Mouse (Mus musculus): ENCODE measurements around the gene Sertad1. TPM values are rescaled to one million over a fixed set of nuclear protein-coding genes. Genes with fewer than 3 reads are reported as not detected.

The Sertad1 gene
- total RNA-seq, 2 experiments from 2014 or later = 1.9 to 8.9 TPM

GRCm38 (mm10) chr7:27472596-27472995 is 14.1 kb upstream of the Sertad1 start:
- ATAC-seq (replicated peaks; ENCODE audit: poor library complexity, severe bottlenecking) = no peak

DNA sequence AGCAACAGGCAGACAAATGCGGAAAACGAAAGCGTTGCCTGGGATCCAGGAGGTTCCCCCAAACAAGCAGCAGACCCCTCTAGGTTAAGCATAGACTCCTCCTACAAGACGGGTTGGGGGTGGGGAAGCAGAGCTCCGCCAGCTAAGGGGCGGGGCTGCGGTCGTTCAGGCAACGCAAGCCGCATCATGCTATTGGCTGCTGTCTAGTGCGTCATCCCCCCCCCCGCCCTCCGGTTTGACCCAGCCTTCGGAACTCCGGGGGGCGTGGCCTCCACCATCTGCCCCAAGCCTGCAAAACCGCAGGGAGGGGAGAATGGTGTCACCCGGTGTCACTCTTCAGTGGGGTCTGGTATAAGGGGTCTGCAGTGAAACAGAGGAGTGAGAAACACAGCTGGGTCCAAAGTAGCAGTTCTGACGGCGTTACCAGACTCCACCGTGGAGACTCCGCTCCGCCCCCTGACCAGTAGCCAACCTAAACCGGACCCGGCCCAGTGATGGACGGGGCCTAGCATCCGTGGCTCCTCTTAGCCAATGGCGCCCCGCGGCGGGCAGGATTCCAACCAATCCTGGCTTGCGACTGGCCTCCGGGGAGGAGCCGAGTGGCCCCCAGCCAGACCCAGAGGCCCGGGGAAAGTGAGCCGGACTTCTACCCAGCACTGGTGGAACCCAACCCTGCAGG is 13.4 kb upstream of the Sertad1 start, which contains the start of gene Sertad3:
TSS of gene Sertad3 (plus strand) at position 613 of the 679 bp plus-strand sequence.
- peak; percentile 71 for ATAC-seq (replicated peaks; ENCODE audit: poor library complexity, severe bottlenecking)

DNA sequence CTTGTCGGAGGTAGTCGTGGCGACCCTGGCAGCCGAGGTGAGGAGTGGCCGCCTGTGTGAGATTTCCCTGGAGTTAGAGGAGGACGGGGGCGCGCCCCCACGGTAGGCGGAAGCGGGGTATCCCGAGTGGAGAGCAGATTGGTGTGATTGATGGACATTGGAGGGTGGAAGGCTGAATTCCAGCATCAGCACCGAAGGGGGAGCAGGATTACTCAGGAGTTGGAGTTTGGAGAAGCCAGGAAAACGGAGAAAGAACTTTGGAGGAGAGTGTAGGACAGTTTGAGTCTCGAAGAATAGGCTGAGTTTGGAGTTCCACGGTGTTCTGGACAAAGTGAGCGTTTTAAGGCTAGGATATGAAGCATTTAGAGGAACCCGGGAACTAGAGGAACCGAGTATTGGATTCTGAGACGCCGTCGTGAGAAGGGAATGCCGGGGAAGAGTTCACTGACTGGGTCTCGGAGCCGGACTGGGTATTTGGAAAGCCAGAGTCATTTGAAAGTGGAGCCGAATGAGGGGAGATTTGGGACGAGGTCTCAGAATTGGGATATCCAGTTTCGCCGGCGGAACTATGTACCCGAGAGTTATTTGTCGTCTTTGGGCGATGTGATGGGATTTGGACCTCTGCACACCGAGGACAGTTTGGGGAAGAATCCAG is 12.7 kb upstream of the Sertad1 start:
- ATAC-seq (replicated peaks; ENCODE audit: poor library complexity, severe bottlenecking) = no peak

- ATAC-seq (replicated peaks; ENCODE audit: poor library complexity, severe bottlenecking) = peak; percentile 74
Measured at GRCm38 (mm10) chr7:27474490-27474954, 12.2 kb upstream of the Sertad1 start.

- ATAC-seq (replicated peaks; ENCODE audit: poor library complexity, severe bottlenecking) = no peak
Measured at GRCm38 (mm10) chr7:27475596-27475995, 11.1 kb upstream of the Sertad1 start.

DNA sequence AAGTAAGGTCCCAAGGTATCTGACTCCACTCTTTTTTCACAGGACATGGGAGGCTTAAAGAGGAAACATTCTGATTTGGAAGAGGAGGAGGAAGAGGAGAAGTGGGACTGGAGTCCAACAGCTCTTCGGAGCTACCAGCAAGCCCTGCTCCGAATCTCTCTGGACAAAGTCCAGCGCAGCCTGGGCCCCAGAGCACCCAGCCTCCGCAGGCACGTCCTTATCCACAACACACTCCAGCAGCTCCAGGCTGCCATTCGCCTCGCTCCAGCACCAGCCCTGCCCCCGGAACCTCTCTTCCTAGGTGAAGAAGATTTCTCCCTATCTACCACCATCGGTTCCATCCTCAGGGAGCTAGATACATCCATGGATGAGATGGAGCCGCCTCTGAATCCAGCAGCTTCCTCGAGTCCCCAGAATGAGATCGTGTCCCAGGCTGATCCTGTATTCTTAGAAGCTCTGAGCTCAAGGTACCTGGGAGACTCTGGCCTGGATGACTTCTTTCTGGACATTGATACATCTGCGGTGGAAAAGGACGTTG is 10.5 kb upstream of the Sertad1 start:
- no peak for ATAC-seq (replicated peaks; ENCODE audit: poor library complexity, severe bottlenecking)

DNA sequence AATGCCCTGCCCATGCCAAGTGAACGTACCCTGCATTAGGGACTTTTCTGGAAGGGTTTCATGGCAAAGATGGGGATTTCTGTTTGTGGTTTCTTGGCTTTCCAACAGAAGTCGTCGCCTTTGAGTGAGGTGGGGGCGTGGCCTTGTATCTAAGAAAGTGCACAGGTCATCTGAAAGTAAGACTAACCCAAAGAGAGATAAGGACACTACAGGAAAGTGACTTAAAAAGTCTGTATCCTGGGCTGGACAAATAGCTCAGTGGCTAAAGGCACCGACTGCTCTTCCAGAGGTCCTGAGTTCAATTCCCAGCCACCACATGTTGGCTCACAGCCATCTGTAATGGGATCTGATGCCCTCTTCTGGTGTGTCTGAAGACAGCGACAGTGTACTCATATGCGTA is 8.1 kb upstream of the Sertad1 start:
- no peak for ATAC-seq (replicated peaks; ENCODE audit: poor library complexity, severe bottlenecking)

GRCm38 (mm10) chr7:27479750-27480149 is 7.0 kb upstream of the Sertad1 start:
- ATAC-seq (replicated peaks; ENCODE audit: poor library complexity, severe bottlenecking) = no peak

- no peak for ATAC-seq (replicated peaks; ENCODE audit: poor library complexity, severe bottlenecking)
Measured at GRCm38 (mm10) chr7:27480506-27480905, 6.2 kb upstream of the Sertad1 start.

DNA sequence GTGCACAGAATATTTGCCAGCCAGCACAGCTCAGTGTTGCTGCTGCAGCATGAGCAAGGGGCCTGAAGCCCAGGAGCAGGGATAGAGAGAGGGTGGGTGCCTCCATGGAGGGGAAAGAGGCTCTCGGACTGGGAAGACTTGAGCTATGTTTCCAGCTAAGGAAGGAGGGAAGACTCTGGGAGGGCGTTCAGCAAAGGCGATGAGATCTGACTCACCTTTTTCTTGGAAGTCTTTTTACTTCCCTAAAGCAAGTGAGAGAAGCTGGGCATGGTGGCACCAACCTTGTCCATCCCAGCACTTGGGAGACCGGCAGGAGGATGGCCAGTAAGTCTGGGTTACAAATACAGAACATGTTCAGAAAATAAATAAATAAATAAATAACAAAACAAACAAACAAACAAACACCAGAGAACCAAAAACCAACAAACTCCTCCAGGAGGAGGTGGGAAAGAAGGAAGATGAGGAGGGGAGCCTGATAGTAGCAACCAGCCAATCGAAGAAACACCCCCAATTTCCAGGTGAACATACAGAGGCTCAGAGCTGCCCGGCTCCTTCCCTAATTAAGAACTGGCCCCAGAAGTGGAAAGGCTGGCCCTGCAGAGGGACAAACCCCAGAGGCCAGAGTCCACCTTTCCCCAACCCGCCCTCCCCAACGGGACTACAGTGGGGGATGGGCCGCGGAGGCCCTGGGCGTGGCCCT is 5.6 kb upstream of the Sertad1 start:
- no peak for ATAC-seq (replicated peaks; ENCODE audit: poor library complexity, severe bottlenecking)

DNA sequence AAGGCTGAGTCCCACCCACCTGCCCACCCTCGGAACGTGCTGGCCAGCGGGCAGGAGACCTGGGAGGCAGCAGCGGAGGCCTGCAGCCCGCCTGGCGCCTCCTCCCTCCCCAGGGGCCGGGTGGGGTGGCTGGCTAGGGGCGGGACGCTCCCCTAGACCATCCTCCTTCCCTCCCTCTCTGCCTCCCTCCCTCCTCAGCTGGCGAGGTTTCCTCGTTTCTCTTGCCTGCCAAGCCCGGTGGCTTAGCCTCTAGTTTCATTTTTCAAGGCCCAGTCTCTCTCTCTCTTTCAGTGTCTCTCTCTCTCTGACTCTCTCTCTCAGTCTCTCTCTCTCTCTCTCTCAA is 5.1 kb upstream of the Sertad1 start:
- ATAC-seq (replicated peaks; ENCODE audit: poor library complexity, severe bottlenecking) = peak; percentile 92

DNA sequence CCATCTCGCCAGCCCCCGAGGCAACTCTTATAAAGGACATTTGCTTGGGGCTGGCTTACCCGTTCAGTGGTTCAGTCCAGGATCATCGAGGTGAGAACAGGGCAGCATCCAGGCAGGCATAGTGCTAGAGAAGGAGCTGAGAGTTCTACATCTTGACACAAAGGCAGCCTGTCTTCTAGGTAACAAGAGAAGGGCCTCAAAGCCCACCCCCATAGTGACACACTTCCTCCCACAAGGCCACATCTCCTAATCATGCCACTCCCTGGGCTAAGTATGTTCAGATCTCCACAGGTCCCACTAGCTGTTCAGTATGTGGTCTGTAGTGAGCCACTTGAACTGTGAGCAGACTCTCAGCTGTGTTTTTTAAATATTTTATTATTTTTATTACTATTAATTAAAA is 2.9 kb upstream of the Sertad1 start:
- no peak for ATAC-seq (replicated peaks; ENCODE audit: poor library complexity, severe bottlenecking)

DNA sequence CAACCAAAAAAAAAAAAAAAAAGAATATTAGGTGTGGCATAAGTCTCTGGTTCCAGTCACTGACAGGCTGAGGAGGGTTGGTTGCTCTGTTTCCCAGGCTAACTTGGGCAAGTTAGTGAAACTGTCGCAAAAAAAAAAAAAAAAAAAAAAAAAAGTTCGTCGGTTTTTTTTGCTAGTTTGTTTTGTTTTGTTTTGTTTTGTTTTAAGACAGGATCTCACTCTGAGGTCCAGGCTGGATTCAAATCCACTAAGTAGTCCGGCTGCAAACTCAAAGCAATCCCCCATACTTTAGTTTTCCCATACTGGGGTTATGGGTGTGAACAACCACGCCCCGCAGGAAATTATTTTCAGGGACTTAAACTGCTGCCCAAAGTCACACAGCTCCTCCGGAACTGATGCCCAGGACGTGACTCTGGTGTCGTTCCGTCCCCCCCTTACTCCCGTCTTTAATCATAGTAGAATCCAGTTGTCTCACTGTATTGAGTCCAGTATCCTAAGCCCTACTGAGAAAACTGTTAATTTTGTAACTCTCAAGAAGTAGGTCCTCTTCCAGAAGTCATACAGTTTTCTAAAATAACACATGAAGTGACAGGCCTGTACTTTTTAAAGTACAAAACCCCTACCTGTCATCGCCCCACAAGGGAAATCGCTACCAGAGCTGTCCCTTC is 474 bp upstream of the Sertad1 start:
- ATAC-seq (replicated peaks; ENCODE audit: poor library complexity, severe bottlenecking) = peak; percentile 5; the same call in 1 of the 2 replicates

- no peak for ATAC-seq (replicated peaks; ENCODE audit: poor library complexity, severe bottlenecking)
Measured at GRCm38 (mm10) chr7:27487740-27488268, 1.1 kb downstream of the Sertad1 start.

DNA sequence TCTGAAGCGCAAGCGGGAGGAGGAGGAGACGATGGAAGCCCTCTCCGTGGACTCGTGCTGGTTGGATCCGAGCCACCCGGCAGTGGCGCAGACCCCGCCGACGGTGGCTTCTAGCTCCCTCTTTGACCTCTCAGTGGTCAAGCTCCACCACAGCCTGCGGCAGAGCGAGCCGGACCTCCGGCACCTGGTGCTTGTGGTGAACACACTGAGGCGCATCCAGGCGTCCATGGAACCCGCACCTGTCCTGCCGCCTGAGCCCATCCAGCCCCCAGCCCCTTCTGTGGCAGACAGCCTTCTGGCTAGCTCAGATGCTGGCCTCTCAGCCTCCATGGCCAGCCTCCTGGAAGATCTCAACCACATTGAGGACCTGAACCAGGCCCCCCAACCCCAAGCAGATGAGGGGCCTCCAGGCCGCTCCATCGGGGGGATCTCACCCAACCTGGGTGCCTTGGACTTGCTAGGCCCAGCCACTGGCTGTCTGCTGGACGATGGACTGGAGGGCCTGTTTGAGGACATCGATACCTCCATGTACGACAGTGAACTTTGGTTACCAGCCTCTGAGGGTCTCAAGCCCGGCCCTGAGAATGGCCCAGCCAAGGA is 2.7 kb downstream of the Sertad1 start:
- no peak for ATAC-seq (replicated peaks; ENCODE audit: poor library complexity, severe bottlenecking)

- no peak for ATAC-seq (replicated peaks; ENCODE audit: poor library complexity, severe bottlenecking)
Measured at GRCm38 (mm10) chr7:27490227-27490542, 3.5 kb downstream of the Sertad1 start.

DNA sequence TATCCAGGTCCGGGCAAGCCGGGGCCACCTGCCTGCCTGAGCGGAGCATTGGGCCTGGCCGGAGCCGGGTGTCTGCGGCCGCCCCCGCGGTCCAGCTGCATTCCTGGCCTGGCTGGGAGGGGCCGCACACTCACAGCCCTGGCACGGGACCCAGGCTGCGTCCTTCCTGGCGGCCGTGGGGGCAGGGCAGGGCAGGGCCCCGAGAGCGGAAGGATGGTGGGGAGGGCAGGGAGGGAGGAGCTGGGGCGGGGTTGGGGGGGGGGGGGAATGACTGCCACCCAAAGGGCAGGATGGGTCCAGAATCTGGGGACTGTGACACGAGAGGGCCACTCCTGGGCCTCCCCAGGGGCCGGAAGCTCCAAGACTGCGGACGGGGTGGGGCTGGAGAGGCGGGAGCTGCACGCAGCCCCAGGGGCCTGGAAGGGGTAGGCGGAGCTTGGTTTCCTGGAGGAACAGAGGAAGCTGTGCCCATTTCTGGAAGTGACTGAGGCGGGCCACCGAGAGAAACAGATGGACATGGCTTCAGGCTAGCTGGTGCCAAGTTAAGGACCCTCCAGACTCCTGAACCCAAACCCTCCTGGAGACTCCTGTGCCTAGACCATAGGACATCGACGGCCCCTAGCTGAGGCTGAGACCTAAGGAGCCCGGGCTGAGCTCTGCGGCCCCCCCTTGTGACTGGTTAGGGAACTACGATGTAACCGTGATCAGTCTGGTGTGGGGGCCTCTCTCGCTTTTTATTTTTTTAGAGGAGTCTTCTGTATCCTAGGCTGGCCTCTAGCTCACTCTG is 4.0 kb downstream of the Sertad1 start:
- peak; percentile 58 for ATAC-seq (replicated peaks; ENCODE audit: poor library complexity, severe bottlenecking)

DNA sequence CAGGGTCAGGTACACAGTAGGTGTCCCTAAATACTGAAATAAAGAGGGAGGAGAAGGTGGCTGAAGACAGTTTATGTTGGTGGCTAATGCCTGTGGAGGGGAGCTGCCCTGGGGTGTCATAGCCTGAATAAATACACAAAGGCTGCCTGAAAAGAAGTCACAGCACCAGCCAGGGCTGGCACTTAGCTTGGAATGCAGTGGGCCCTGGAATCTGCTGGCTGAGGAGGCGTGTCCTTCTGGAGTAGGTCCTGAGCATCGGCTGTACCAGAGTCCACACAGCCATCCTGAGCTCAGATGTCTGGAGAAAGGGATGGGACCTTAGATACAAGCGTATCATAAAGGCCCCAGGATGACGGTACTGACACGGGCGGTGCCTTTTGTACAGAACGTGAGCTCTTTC is 5.1 kb downstream of the Sertad1 start:
- no peak for ATAC-seq (replicated peaks; ENCODE audit: poor library complexity, severe bottlenecking)

GRCm38 (mm10) chr7:27493022-27493421 is 6.3 kb downstream of the Sertad1 start:
- ATAC-seq (replicated peaks; ENCODE audit: poor library complexity, severe bottlenecking) = no peak

Data from granulocyte monocyte progenitor cell, adult 5-6 weeks (primary cell).